Mouse (Mus musculus) kidney, embryonic 16.5 days (tissue): Measurements from ENCODE around the gene Plekha7. TPM values are rescaled to one million over a fixed set of nuclear protein-coding genes. Genes with fewer than 3 reads are reported as not detected.
A peak's percentile ranks its signal among the peaks of the same experiment; 100 is the strongest.
"Not testable (repeated sequence)": the region's sequence is repeated elsewhere in the genome, so short reads cannot be mapped to it uniquely, and the experiment has no call there.

Source experiments
- ATAC-seq: fragments of 200-750 bp; cut with Nextera tagmentation; 2 replicates; pipeline ENCODE4 v1.8.0; 2017; ENCODE audit warnings: moderate TSS enrichment; ENCODE audit not compliant: low FRiP score, low TSS enrichment
- H3K27ac ChIP-seq: fragments of 300-500 bp; sonication (generic); 2 replicates; pipeline ENCODE4 v1.5.1; 2014; ENCODE audit warnings: low read length
- H3K27me3 ChIP-seq: fragments of 300-500 bp; sonication (generic); 2 replicates; pipeline ENCODE4 v1.6.1; 2014; ENCODE audit warnings: low read length, control low read depth, mixed read lengths; ENCODE audit not compliant: insufficient read depth
- H3K36me3 ChIP-seq: fragments of 300-500 bp; sonication (generic); 2 replicates; pipeline ENCODE4 v1.6.1; 2014; ENCODE audit warnings: low read length, control low read depth, mixed read lengths; ENCODE audit not compliant: insufficient read depth
- H3K4me1 ChIP-seq: fragments of 300-500 bp; sonication (generic); 2 replicates; pipeline ENCODE4 v1.6.1; 2014; ENCODE audit warnings: low read length, control low read depth, mixed read lengths; ENCODE audit not compliant: insufficient read depth
- H3K4me2 ChIP-seq: fragments of 300-500 bp; sonication (generic); replicated peaks from 2 replicates; pipeline ENCODE4 v1.6.1; 2014; ENCODE audit warnings: low read depth, low read length
- H3K4me3 ChIP-seq: fragments of 300-500 bp; sonication (generic); 2 replicates; pipeline ENCODE4 v1.5.1; 2014; ENCODE audit warnings: mild to moderate bottlenecking, low read length
- H3K9ac ChIP-seq: fragments of 300-500 bp; sonication (generic); replicated peaks from 2 replicates; pipeline ENCODE4 v1.6.1; 2014; ENCODE audit warnings: low read length
- H3K9me3 ChIP-seq: fragments of 300-500 bp; sonication (generic); 2 replicates; pipeline ENCODE4 v1.6.1; 2016; ENCODE audit warnings: low read length, control low read depth
- WGBS: fragments of 180-500 bp; shearing (Covaris S2); extraction: QIAGEN DNeasy Blood & Tissue Kit; methylation state at CpG from one replicate; pipeline ENCODE4 v1.1.7; 2014; 5-methylcytosine and 5-hydroxymethylcytosine counted together
- polyA plus RNA-seq: library from polyadenylated mRNA; unstranded; fragments of >200 nt; fragmentation: Nextera tagmentation; extraction: Ambion mirVana; gene quantifications from 2 replicates; pipeline ENCODE4 v1.2.1, GENCODE M21; 2015

The Plekha7 gene
- polyA plus RNA-seq, 1 experiment from 2014 or later = 13.1 TPM

- Histone ChIP-seq H3K27me3 (no peaks in the 10 kb centered on the region), H3K4me2 (no peak overlapping the region), H3K4me3 (no peak overlapping the region), H3K27ac (peak overlapping the region; percentile 53; the same call in 1 of the 2 replicates), H3K36me3 (peaks cover 22% of the 10 kb centered on the region), H3K9me3 (no peaks in the 10 kb centered on the region), H3K9ac (no peak overlapping the region), H3K4me1 (peaks cover 18% of the 10 kb centered on the region; the same call in 1 of the 2 replicates)
- WGBS = 46% methylated on average over 7 of the region's 7 CpGs
- ATAC-seq = peak; percentile 78
These were observed 208.1 kb downstream of the Plekha7 start for GRCm38 (mm10) chr7:116099952-116100528.

- Histone ChIP-seq H3K4me1 (peaks cover 17% of the 10 kb centered on the region), H3K9me3 (no peaks in the 10 kb centered on the region), H3K36me3 (no peaks in the 10 kb centered on the region), H3K27ac (peak overlapping the region; percentile 87), H3K27me3 (no peaks in the 10 kb centered on the region), H3K9ac (peak overlapping the region; percentile 90), H3K4me2 (peak overlapping the region; percentile 73), H3K4me3 (peak overlapping the region; percentile 86)
- under 1% methylated on average over 19 of the region's 19 CpGs for WGBS
- peak; percentile 90 for ATAC-seq
These were observed 214.7 kb downstream of the Plekha7 start for GRCm38 (mm10) chr7:116093466-116093850.

GRCm38 (mm10) chr7:116092710-116093465, 215.3 kb downstream of the Plekha7 start:
- Histone ChIP-seq H3K4me1 (peaks cover 17% of the 10 kb centered on the region), H3K27me3 (no peaks in the 10 kb centered on the region), H3K36me3 (no peaks in the 10 kb centered on the region), H3K9me3 (no peaks in the 10 kb centered on the region), H3K4me3 (peak overlapping the region; percentile 86), H3K27ac (peak overlapping the region; percentile 87), H3K9ac (peak overlapping the region; percentile 90), H3K4me2 (peak overlapping the region; percentile 73)
- WGBS = under 1% methylated on average over 38 of the region's 38 CpGs
- ATAC-seq = peak; percentile 100

GRCm38 (mm10) chr7:116084366-116084765, 223.8 kb downstream of the Plekha7 start, which contains the start of gene Gm4353:
Gene Gm4353, minus strand, starts transcription at chr7:116084635.
- H3K9ac ChIP-seq, H3K9me3 ChIP-seq, H3K4me1 ChIP-seq, H3K27ac ChIP-seq, H3K4me2 ChIP-seq, H3K36me3 ChIP-seq, H3K4me3 ChIP-seq, ATAC-seq, H3K27me3 ChIP-seq: not testable (repeated sequence)
- 98% methylated on average over 11 of the region's 11 CpGs for WGBS

Other genes starting within 250 kb of the Plekha7 start
- 1.1 and 2.7 TPM in 2 replicates for gene Gm4353, start 223.7 kb downstream of the Plekha7 start, polyA plus RNA-seq
- 644 and 729 TPM in 2 replicates for gene Rps13, start 25.8 kb upstream of the Plekha7 start, polyA plus RNA-seq
- gene Pik3c2a, start 135.1 kb upstream of the Plekha7 start, polyA plus RNA-seq = 29.1 and 39.8 TPM in 2 replicates
- 16.8 and 17.7 TPM in 2 replicates for gene Nucb2, start 196.0 kb upstream of the Plekha7 start, polyA plus RNA-seq